Mouse (Mus musculus) ES-E14 (cell line): ENCODE results near the gene Mapk14. TPM values are rescaled to one million over a fixed set of nuclear protein-coding genes. Genes with fewer than 3 reads are reported as not detected.
"Not testable (repeated sequence)": the region's sequence is repeated elsewhere in the genome, so short reads cannot be mapped to it uniquely, and the experiment has no call there.

Source experiments
- DNase-seq: peaks from one replicate; pipeline ENCODE4 v3.0.0-alpha.2; 2013; ENCODE audit warnings: low read depth, low spot score
- H3K27ac ChIP-seq: 2 replicates; pipeline ENCODE4 v1.5.1; 2012; ENCODE audit warnings: low read depth, mild to moderate bottlenecking, low read length, moderate library complexity, mixed read lengths; ENCODE audit not compliant: poor library complexity, insufficient read depth, severe bottlenecking
- H3K36me3 ChIP-seq: 2 replicates; pipeline ENCODE4 v1.6.1; 2012; ENCODE audit warnings: mild to moderate bottlenecking, low read length, moderate library complexity, mixed read lengths; ENCODE audit not compliant: control insufficient read depth, poor library complexity, insufficient read depth, severe bottlenecking
- H3K4me1 ChIP-seq, 2 experiments: fragments of 150-350 bp in 1 of 2; sonication (generic) in 1 of 2; 2 replicates each; pipeline ENCODE4 v1.6.1; 2012; ENCODE audit warnings: low read length in 2 of 2, mild to moderate bottlenecking in 1 of 2, mixed read lengths in 1 of 2; ENCODE audit not compliant: control insufficient read depth in 2 of 2, insufficient read depth in 2 of 2, poor library complexity in 1 of 2
- H3K4me3 ChIP-seq, 2 experiments: fragments of 150-350 bp in 1 of 2; sonication (generic) in 1 of 2; 2 replicates each; pipeline ENCODE4 v1.5.1; 2012; ENCODE audit warnings: low read length in 2 of 2, low read depth in 1 of 2, mild to moderate bottlenecking in 1 of 2, mixed read lengths in 1 of 2; ENCODE audit not compliant: insufficient read depth in 1 of 2, poor library complexity in 1 of 2, severe bottlenecking in 1 of 2
- H3K9ac ChIP-seq: 2 replicates; pipeline ENCODE4 v1.6.1; 2012; ENCODE audit warnings: low read depth, mild to moderate bottlenecking, low read length, mixed read lengths; ENCODE audit not compliant: poor library complexity, insufficient read depth, severe bottlenecking
- H3K9me3 ChIP-seq: fragments of 150-350 bp; sonication (generic); 2 replicates; pipeline ENCODE4 v1.6.1; 2012; ENCODE audit warnings: low read depth, mild to moderate bottlenecking, low read length; ENCODE audit not compliant: control insufficient read depth, insufficient read depth
- CHD2 ChIP-seq: IDR thresholded peaks from 2 replicates; pipeline ENCODE4 v1.6.1; 2014; ENCODE audit warnings: mild to moderate bottlenecking, low read depth, low read length, inconsistent platforms
- HCFC1 ChIP-seq: IDR thresholded peaks from 2 replicates; pipeline ENCODE4 v1.6.1; 2012; ENCODE audit warnings: low read length, inconsistent platforms, borderline replicate concordance; ENCODE audit not compliant: insufficient read depth
- MAFK ChIP-seq: IDR thresholded peaks from 2 replicates; pipeline ENCODE4 v1.6.1; 2014; ENCODE audit warnings: mild to moderate bottlenecking, low read depth, low read length, inconsistent platforms; ENCODE audit not compliant: insufficient read depth
- ZC3H11A ChIP-seq: IDR thresholded peaks from 2 replicates; pipeline ENCODE4 v1.6.1; 2012; ENCODE audit warnings: low read depth, mild to moderate bottlenecking, inconsistent platforms, low read length, borderline replicate concordance
- ZNF384 ChIP-seq: IDR thresholded peaks from 2 replicates; pipeline ENCODE4 v1.6.1; 2012; ENCODE audit warnings: low read depth, low read length, inconsistent platforms
- in situ Hi-C, 2 experiments: fragments of 600-800 bp; cut with MboI; formaldehyde crosslinking; loops; one replicate each; pipeline ENCODE4 v1.15.1; 2025; ENCODE audit warnings: low sequenced_read_pairs in 2 of 2, inconsistent platforms in 1 of 2; ENCODE audit not compliant: unreplicated experiment in 2 of 2
- total RNA-seq: library from RNA; depleted of rRNA; stranded (reverse); fragments of 300-350 nt; gene quantifications from 2 replicates; pipeline ENCODE4 v1.2.3, GENCODE M21; 2012

The Mapk14 gene
- total RNA-seq, 1 experiment, result 77.3 TPM

DNA sequence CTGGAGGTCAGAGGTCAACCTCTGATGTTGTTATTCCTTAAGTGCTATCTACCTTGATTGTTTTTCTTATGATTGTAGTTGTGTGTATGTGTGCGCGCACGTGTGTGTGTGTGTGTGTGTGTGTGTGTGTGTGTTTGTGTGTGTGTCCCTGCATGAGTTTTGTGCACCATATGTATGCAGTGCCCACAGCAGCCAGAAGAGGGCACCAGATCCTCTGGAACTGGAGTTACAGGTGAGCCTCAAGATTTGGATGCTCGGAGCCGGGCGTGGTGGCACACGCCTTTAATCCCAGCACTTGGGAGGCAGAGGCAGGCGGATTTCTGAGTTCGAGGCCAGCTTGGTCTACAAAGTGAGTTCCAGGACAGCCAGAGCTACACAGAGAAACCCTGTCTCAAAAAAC, 83.2 kb downstream of the Mapk14 start:
- H3K9ac ChIP-seq, H3K4me3 ChIP-seq, H3K36me3 ChIP-seq, H3K27ac ChIP-seq, H3K4me1 ChIP-seq, DNase-seq, in situ Hi-C loops, H3K9me3 ChIP-seq: not testable (repeated sequence)
- TF ChIP-seq ZNF384 (peak; percentile 73; the same call in 1 of the 2 replicates), HCFC1 (0 out of 2 replicates have a peak, but pooled peaks have one; percentile 33), ZC3H11A (peak; percentile 19; the same call in 1 of the 2 replicates), CHD2 (0 out of 2 replicates have a peak, but pooled peaks have one; percentile 25)

DNA sequence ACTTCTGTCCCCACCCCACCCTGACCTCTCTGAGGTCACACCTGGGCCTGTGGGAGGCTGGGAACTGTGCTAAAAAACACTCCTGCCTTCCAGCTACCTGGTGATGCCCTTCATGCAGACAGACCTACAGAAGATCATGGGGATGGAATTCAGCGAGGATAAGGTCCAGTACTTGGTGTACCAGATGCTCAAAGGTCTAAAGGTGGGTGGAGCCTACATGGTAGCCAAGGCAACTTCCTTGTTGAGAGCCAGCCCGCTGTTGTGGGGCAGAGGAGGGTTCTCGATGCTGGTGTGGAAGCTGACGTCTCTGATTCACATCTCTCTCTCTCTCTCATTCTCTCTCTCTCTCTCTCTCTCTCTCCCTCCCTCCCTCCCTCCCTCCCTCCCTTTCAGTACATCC, 84.0 kb downstream of the Mapk14 start:
- Histone ChIP-seq H3K9ac (no peak overlapping the region), H3K9me3 (no peaks in the 10 kb centered on the region), H3K4me3 (no peak overlapping the region), H3K27ac (no peak overlapping the region), H3K36me3 (peaks cover 3% of the 10 kb centered on the region; the same call in 1 of the 2 replicates), H3K4me1 (peaks cover 0 to 3% of the 10 kb centered on the region in 2 experiments; a peak in 1 of 4 replicates)
- in situ Hi-C loops, result no loop called here
- no peak for DNase-seq
- TF ChIP-seq MAFK (no peak), ZNF384 (no peak), CHD2 (no peak), ZC3H11A (no peak)

DNA sequence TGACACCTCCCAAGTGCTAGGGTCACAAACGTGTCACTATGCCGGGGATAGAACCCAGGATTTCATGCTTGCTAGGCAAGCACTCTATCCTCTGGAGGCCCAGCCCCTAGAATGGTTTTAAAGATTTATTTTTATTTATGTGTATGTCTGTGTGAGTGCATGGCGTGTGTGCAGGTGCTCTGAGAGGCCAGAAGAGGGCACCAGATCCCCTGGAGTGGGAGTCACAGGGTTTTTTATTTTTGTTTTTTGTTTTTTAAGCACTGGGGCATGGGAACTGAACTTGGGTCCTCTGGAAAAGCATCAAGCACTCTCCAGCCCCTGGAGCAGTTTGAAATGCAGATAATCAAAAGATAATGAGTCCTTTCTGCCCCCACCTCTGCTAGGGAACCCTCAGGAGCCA, 85.7 kb downstream of the Mapk14 start:
- in situ Hi-C loops, result no loop called here
- Histone ChIP-seq H3K9ac (no peak overlapping the region), H3K9me3 (no peaks in the 10 kb centered on the region), H3K4me1 (peaks cover 0 to 15% of the 10 kb centered on the region in 2 experiments; a peak in 2 of 4 replicates), H3K4me3 (no peak overlapping the region), H3K27ac (no peak overlapping the region), H3K36me3 (peaks cover 3% of the 10 kb centered on the region; the same call in 1 of the 2 replicates)
- DNase-seq, result no peak
- TF ChIP-seq ZNF384 (no peak), ZC3H11A (peak; percentile 23; the same call in 1 of the 2 replicates)

DNA sequence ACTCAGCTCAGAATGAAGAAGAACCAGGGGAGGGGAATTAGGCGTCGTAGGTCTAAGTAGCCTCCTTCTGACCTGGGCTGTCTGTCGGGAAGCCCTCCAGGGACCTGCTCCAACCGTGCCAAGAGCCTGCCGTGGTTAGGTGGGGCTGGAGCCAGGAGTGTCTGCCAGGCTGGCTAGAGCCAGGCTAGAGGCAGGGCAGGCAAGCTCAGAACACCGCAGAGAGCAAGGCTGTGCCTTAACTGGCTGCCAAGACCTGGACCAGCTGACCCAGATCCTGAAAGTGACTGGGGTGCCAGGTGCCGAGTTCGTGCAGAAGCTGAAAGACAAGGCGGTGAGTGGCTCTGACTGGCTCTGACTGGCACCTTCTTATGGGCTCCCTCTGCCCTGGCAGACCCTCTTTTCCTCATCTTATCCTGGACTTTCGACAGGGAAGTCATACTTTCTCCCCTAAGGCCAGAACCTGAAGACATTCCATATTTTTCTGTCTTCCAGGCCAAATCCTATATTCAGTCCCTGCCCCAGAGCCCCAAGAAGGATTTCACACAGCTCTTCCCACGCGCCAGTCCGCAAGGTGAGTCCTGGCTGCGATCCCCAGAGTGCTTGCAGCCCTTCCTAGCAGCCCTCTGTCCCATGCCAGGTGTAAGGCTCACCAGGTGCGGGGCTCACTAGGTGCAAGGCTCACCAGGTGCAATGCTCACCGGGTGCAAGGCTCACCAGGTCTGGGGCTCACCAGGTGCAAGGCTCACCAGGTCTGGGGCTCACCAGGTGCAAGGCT, 86.3 kb downstream of the Mapk14 start:
- peak overlapping the region in 1 of 2 experiments; percentile 14; a peak in 1 of 4 replicates for H3K4me3 ChIP-seq
- no peak for DNase-seq
- H3K9me3 ChIP-seq, result no peaks in the 10 kb centered on the region
- peaks cover 1 to 17% of the 10 kb centered on the region in 2 experiments for H3K4me1 ChIP-seq
- in situ Hi-C loops, result no loop called here
- H3K36me3 ChIP-seq, result peaks cover 3% of the 10 kb centered on the region; the same call in 1 of the 2 replicates
- H3K27ac ChIP-seq, result no peak overlapping the region
- no peak overlapping the region for H3K9ac ChIP-seq
- TF ChIP-seq HCFC1 (no peak), MAFK (no peak), ZNF384 (no peak), CHD2 (no peak), ZC3H11A (no peak)
